In the genomic region with DNA sequence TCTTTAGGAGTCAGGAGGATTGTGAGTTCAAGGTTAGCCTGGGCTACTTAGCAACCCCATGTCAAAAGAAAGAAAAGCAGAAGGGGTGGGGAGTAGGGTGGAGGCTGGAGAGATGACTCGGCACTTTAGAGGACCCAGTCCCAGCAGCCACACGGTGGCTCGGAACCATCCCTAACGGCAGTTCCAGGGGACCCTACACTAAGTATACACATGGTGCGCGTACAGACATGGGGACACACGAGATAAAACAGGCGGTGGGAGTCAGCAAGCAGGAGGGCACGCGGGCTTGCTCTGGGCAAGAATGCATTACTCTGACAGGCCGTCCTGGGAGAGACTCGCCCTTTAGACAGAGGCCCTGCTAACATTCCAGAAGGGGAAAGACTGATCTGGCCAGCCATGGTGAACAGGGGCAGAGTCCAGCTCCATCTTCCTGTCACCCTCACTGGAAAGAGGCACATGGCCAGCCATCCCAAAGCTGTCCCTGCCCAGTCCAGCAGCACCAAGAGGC, we compare ENCODE assay signal across 9 mouse cellular contexts. TPM values are rescaled to one million over a fixed set of nuclear protein-coding genes. Genes with fewer than 3 reads are reported as not detected.
DNase-seq lines count a peak whose midpoint lies in the region; ATAC-seq and TF ChIP-seq lines count a peak whose summit lies in the region.
"Had no signal": no experiment of that assay in that cellular context is flagged by ENCODE, and none has a peak within 500 bp of the region (broad histone marks: within the 10 kb centered on the region; RNA-seq: fewer than 3 reads in every experiment).

No protein-coding gene starts in this region.

- no peaks in the 10 kb centered on the region for H3K27me3 ChIP-seq in ES-Bruce4 (ENCODE audit: control insufficient read depth, insufficient read depth, low read length, poor library complexity, severe bottlenecking)
- no peaks in the 10 kb centered on the region for H3K27me3 ChIP-seq in intestine, embryonic 15.5 days (replicated peaks)
- H3K27me3 ChIP-seq in liver, embryonic 16.5 days (ENCODE audit: control insufficient read depth, insufficient read depth, low read depth, low read length) = no peaks in the 10 kb centered on the region
- H3K27me3 ChIP-seq: embryonic facial prominence, embryonic 12.5 days had no signal

- peak overlapping the region; percentile 19 for H3K9ac ChIP-seq in ES-Bruce4 (ENCODE audit: low read depth, poor library complexity, severe bottlenecking)
- H3K9ac ChIP-seq in intestine, embryonic 15.5 days = peak overlapping the region; percentile 17; the same call in 1 of the 2 replicates
- H3K9ac ChIP-seq in liver, embryonic 16.5 days (ENCODE audit: low read depth, low read length) = peak overlapping the region; percentile 22; the same call in 1 of the 2 replicates
- H3K9ac ChIP-seq: embryonic facial prominence, embryonic 12.5 days had no signal

- no peak for TF ChIP-seq CTCF in ES-Bruce4 (IDR thresholded peaks at IDR 0.05; ENCODE audit: low read depth, low read length)
- TF ChIP-seq CTCF in left cerebral cortex, adult 2 months (IDR thresholded peaks at IDR 0.05) = no peak

- peak overlapping the region; percentile 50 for H3K4me2 ChIP-seq in intestine, embryonic 15.5 days (replicated peaks)
- H3K4me2 ChIP-seq in liver, embryonic 16.5 days (ENCODE audit: low read depth, low read length) = peak overlapping the region; percentile 49
- H3K4me2 ChIP-seq: embryonic facial prominence, embryonic 12.5 days had no signal

- no peaks in the 10 kb centered on the region for H3K36me3 ChIP-seq in ES-Bruce4 (ENCODE audit: control insufficient read depth, insufficient read depth, low read length, poor library complexity, severe bottlenecking)
- no peaks in the 10 kb centered on the region for H3K36me3 ChIP-seq in intestine, embryonic 15.5 days
- H3K36me3 ChIP-seq in liver, embryonic 16.5 days (ENCODE audit: control insufficient read depth, insufficient read depth) = peaks cover 5% of the 10 kb centered on the region; the same call in 1 of the 2 replicates
- H3K36me3 ChIP-seq: embryonic facial prominence, embryonic 12.5 days had no signal

- H3K9me3 ChIP-seq in ES-Bruce4 (replicated peaks; ENCODE audit: control insufficient read depth, insufficient read depth, low read length, poor library complexity, severe bottlenecking) = no peaks in the 10 kb centered on the region
- no peaks in the 10 kb centered on the region for H3K9me3 ChIP-seq in intestine, embryonic 15.5 days
- H3K9me3 ChIP-seq in liver, embryonic 16.5 days (replicated peaks; ENCODE audit: control insufficient read depth, low read length) = no peaks in the 10 kb centered on the region
- H3K9me3 ChIP-seq: embryonic facial prominence, embryonic 12.5 days had no signal

- TF ChIP-seq EP300 in ES-Bruce4 (IDR thresholded peaks at IDR 0.05; ENCODE audit: insufficient read depth, low read depth, low read length) = 0 out of 2 replicates have a peak, but pooled peaks have one; percentile 33

- H3K4me1 ChIP-seq in ES-Bruce4 (ENCODE audit: control insufficient read depth, insufficient read depth, low read length) = peaks cover 18% of the 10 kb centered on the region
- H3K4me1 ChIP-seq in intestine, embryonic 15.5 days (replicated peaks) = peaks cover 56% of the 10 kb centered on the region
- H3K4me1 ChIP-seq in liver, embryonic 16.5 days (ENCODE audit: control insufficient read depth, low read depth, low read length) = peaks cover 57% of the 10 kb centered on the region

- intact Hi-C loops in left cerebral cortex, adult 2 months (cut with DNase I) = no loop called here
- intact Hi-C loops in left cerebral cortex, postnatal 4 days (cut with DNase I) = no loop called here

- TF ChIP-seq POLR2A in ES-Bruce4 (IDR thresholded peaks at IDR 0.05; ENCODE audit: insufficient read depth, low read length) = no peak

- H3K27ac ChIP-seq in ES-Bruce4 (ENCODE audit: insufficient read depth, low read length) = peak overlapping the region; percentile 80
- H3K27ac ChIP-seq in intestine, embryonic 15.5 days = peak overlapping the region; percentile 78
- peak overlapping the region; percentile 73 for H3K27ac ChIP-seq in liver, embryonic 16.5 days (ENCODE audit: low read length)
- H3K27ac ChIP-seq in left cerebral cortex, adult 2 months = no peak overlapping the region
- H3K27ac ChIP-seq: embryonic facial prominence, embryonic 12.5 days had no signal

- ATAC-seq in intestine, embryonic 15.5 days = peak; percentile 36
- peak; percentile 54 for ATAC-seq in liver, embryonic 16.5 days (ENCODE audit: low read depth)

- DNase-seq in cerebellum, adult 18-20 months = peak; percentile 18 to 28
- DNase-seq in cerebellum, postnatal 4 days (ENCODE audit: low spot score in 2 of 2) = no peak
- DNase-seq in left cerebral cortex, adult 2 months (ENCODE audit: extremely low spot score in 1 of 2, low spot score in 2 of 2) = no peak
- DNase-seq in left cerebral cortex, postnatal 4 days = no peak
- no peak for DNase-seq in layer of hippocampus, adult 9-11 months

- WGBS in intestine, embryonic 15.5 days = 41% methylated on average over 12 of the region's 12 CpGs
- 11% methylated on average over 12 of the region's 12 CpGs for WGBS in liver, embryonic 16.5 days (ENCODE audit: insufficient replicate concordance)

- peak overlapping the region; percentile 25 for H3K4me3 ChIP-seq in ES-Bruce4 (ENCODE audit: low read depth, low read length)
- H3K4me3 ChIP-seq in intestine, embryonic 15.5 days (replicated peaks) = peak overlapping the region; percentile 25
- peak overlapping the region; percentile 36 for H3K4me3 ChIP-seq in liver, embryonic 16.5 days (ENCODE audit: low read depth, low read length)
- H3K4me3 ChIP-seq in left cerebral cortex, adult 2 months = no peak overlapping the region
- H3K4me3 ChIP-seq: embryonic facial prominence, embryonic 12.5 days had no signal

RNA-seq across cellular contexts. Expression of gene H6pd, which starts 6.7 kb away (rescaled TPM):
- polyA plus RNA-seq in ES-Bruce4 (2011; ENCODE audit: insufficient read depth, insufficient read length, low read depth, missing spikeins) = 13.7 and 15.0 TPM in 2 replicates
- polyA plus RNA-seq in intestine, embryonic 15.5 days (2015; fragmentation: Nextera tagmentation; extraction: Ambion mirVana) = 22.2 and 24.0 TPM in 2 replicates
- polyA plus RNA-seq in liver, embryonic 16.5 days (2015; fragmentation: Nextera tagmentation; extraction: Ambion mirVana) = 24.2 and 33.7 TPM in 2 replicates
- total RNA-seq in left cerebral cortex, adult 2 months (2021) = 10 to 100 TPM; 11.6 to 16.0 TPM
- 10 to 100 TPM; 11.7 to 13.8 TPM for total RNA-seq in left cerebral cortex, postnatal 4 days (2021)

RNA-seq across cellular contexts. Expression of gene Spsb1, which starts 47.2 kb away (rescaled TPM):
- polyA plus RNA-seq in ES-Bruce4 (2011; ENCODE audit: insufficient read depth, insufficient read length, low read depth, missing spikeins) = 28.1 and 28.7 TPM in 2 replicates
- polyA plus RNA-seq in intestine, embryonic 15.5 days (2015; fragmentation: Nextera tagmentation; extraction: Ambion mirVana) = 17.0 and 18.2 TPM in 2 replicates
- polyA plus RNA-seq in liver, embryonic 16.5 days (2015; fragmentation: Nextera tagmentation; extraction: Ambion mirVana) = 0.82 and 0.89 TPM in 2 replicates
- total RNA-seq in left cerebral cortex, adult 2 months (2021) = 10 to 100 TPM; 15.2 to 17.5 TPM
- 10 to 100 TPM; 13.9 to 15.3 TPM for total RNA-seq in left cerebral cortex, postnatal 4 days (2021)

Comparison
In these comparisons a context has a peak if more than half of its experiments do, and no peak if none do; other contexts are left out.
1. DNase-seq: peak in cerebellum, adult 18-20 months (2 of 2); none in cerebellum, postnatal 4 days (0 of 2), left cerebral cortex, adult 2 months (0 of 2), left cerebral cortex, postnatal 4 days (single experiment) and layer of hippocampus, adult 9-11 months (single experiment).
2. Peak in every context shown above with its lines, with median percentiles within 50 percentile points of each other: H3K9ac ChIP-seq.